Mouse (Mus musculus) testis, adult 2 months (tissue): ENCODE data around the gene Dcun1d5.

ENCODE experiments used
- CTCF ChIP-seq: fragments of 200-500 bp; IDR thresholded peaks from 2 replicates; pipeline ENCODE4 v1.5.1; 2012; ENCODE audit warnings: low read depth, mild to moderate bottlenecking, inconsistent platforms, low read length, moderate library complexity; ENCODE audit not compliant: control insufficient read depth, insufficient read depth, insufficient replicate concordance
- POLR2A ChIP-seq: fragments of 200-500 bp; IDR thresholded peaks from 2 replicates; pipeline ENCODE4 v1.6.1; 2012; ENCODE audit warnings: low read depth, mild to moderate bottlenecking, inconsistent platforms, low read length, moderate library complexity; ENCODE audit not compliant: control insufficient read depth

GRCm38 (mm10) chr9:7252797-7253654 is 68.7 kb downstream of the Dcun1d5 start:
- TF ChIP-seq CTCF (no peak), POLR2A (no peak)
